In the genomic region with DNA sequence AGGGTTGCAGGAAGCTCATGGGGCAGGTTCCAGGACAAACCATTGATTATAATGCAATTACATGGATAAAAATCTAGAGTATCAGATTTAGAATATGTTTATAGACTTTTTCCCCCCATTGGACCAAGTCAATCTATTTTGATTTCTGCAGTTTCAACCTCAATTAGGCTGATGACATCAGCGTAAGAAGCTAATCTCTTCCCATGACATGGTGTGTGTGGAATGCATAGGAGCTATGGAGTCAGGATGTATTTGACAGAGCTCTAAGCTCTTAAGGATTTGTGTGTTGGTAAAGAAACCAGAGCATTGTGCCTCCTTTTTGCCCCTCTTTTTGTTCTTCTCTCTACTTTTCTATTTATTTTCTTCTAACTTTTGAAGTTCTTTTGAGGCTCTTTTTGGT, we compare ENCODE assay signal across 25 mouse cellular contexts.
DNase-seq lines count a peak whose midpoint lies in the region; ATAC-seq lines count a peak whose summit lies in the region.
"Had no signal": no experiment of that assay in that cellular context is flagged by ENCODE, and none has a peak within 500 bp of the region (broad histone marks: within the 10 kb centered on the region; RNA-seq: fewer than 3 reads in every experiment).

No protein-coding gene starts in this region.

- H3K9me3 ChIP-seq in embryonic facial prominence, embryonic 14.5 days (ENCODE audit: control insufficient read depth, low read length): peaks cover 10% of the 10 kb centered on the region
- H3K9me3 ChIP-seq in limb, embryonic 10.5 days (replicated peaks): no peaks in the 10 kb centered on the region
- H3K9me3 ChIP-seq in neural tube, embryonic 15.5 days (replicated peaks): no peaks in the 10 kb centered on the region; the same call in 1 of the 2 replicates
- H3K9me3 ChIP-seq: embryonic facial prominence, embryonic 12.5 days; embryonic facial prominence, embryonic 15.5 days; forebrain, embryonic 13.5 days; forebrain, embryonic 15.5 days; G1E had no signal

- peak; percentile 36 for DNase-seq in 3T3-L1 (ENCODE audit: low read depth, low spot score)
- peak; percentile 65 for DNase-seq in embryonic facial prominence, embryonic 14.5 days (ENCODE audit: low spot score)
- no peak for DNase-seq in limb, embryonic 10.5 days (ENCODE audit: low spot score)
- DNase-seq in frontal cortex, adult 2 months (ENCODE audit: extremely low spot score in 1 of 2, low spot score in 1 of 2): no peak
- DNase-seq: adrenal gland, adult 8-10 months; adrenal gland, postnatal 14 days; adrenal gland, postnatal 36 days; B cell, adult 2 months; cerebellum, adult 11-12 months; cerebellum, adult 2 months; cerebellum, adult 9-10 months; cerebellum, postnatal 10 days; cerebellum, postnatal 25 days; forebrain, postnatal 0 days had no signal

- H3K4me2 ChIP-seq in embryonic facial prominence, embryonic 14.5 days (ENCODE audit: low read depth, low read length): no peak overlapping the region
- no peak overlapping the region for H3K4me2 ChIP-seq in neural tube, embryonic 15.5 days
- H3K4me2 ChIP-seq: embryonic facial prominence, embryonic 12.5 days; embryonic facial prominence, embryonic 15.5 days; forebrain, embryonic 13.5 days; forebrain, embryonic 15.5 days had no signal

- WGBS in embryonic facial prominence, embryonic 14.5 days: 38% methylated on average over 1 of the region's 1 CpGs
- WGBS in limb, embryonic 10.5 days: 91% methylated on average over 1 of the region's 1 CpGs
- 94% methylated on average over 1 of the region's 1 CpGs for WGBS in neural tube, embryonic 15.5 days

- ATAC-seq in embryonic facial prominence, embryonic 14.5 days (ENCODE audit: low read depth): peak; percentile 77
- no peak for ATAC-seq in megakaryocyte-erythroid progenitor cell, adult 5-6 weeks (replicated peaks; ENCODE audit: low FRiP score, low TSS enrichment, poor library complexity, severe bottlenecking)
- no peak for ATAC-seq in neural tube, embryonic 15.5 days (ENCODE audit: low FRiP score)
- ATAC-seq: activated CD4-positive, CD25-positive, alpha-beta regulatory T cell, adult 4 months; CD4-positive, CD25-positive, alpha-beta regulatory T cell, adult 4 months; forebrain, embryonic 13.5 days; forebrain, embryonic 15.5 days; forebrain, postnatal 0 days; Patski had no signal

- no peaks in the 10 kb centered on the region for H3K4me1 ChIP-seq in embryonic facial prominence, embryonic 14.5 days (ENCODE audit: control insufficient read depth, insufficient read depth, low read length)
- H3K4me1 ChIP-seq in limb, embryonic 10.5 days: 0 out of 2 replicates have a peak, but pooled peaks cover 3% of the 10 kb centered on the region
- H3K4me1 ChIP-seq in neural tube, embryonic 15.5 days: no peaks in the 10 kb centered on the region
- H3K4me1 ChIP-seq: embryonic facial prominence, embryonic 12.5 days; embryonic facial prominence, embryonic 15.5 days; forebrain, embryonic 13.5 days; forebrain, embryonic 15.5 days had no signal

- H3K36me3 ChIP-seq in embryonic facial prominence, embryonic 14.5 days (ENCODE audit: control insufficient read depth, insufficient read depth, low read length): no peaks in the 10 kb centered on the region
- H3K36me3 ChIP-seq in limb, embryonic 10.5 days: no peaks in the 10 kb centered on the region
- no peaks in the 10 kb centered on the region for H3K36me3 ChIP-seq in neural tube, embryonic 15.5 days
- H3K36me3 ChIP-seq: embryonic facial prominence, embryonic 12.5 days; embryonic facial prominence, embryonic 15.5 days; forebrain, embryonic 15.5 days; G1E had no signal

- no peak overlapping the region; the same call in 1 of the 2 replicates for H3K27ac ChIP-seq in embryonic facial prominence, embryonic 14.5 days (replicated peaks; ENCODE audit: low read depth, low read length)
- H3K27ac ChIP-seq in limb, embryonic 10.5 days: 0 out of 2 replicates have a peak overlapping the region, but pooled peaks have one; percentile 17
- H3K27ac ChIP-seq in neural tube, embryonic 15.5 days (replicated peaks): no peak overlapping the region
- H3K27ac ChIP-seq: embryonic facial prominence, embryonic 12.5 days; embryonic facial prominence, embryonic 15.5 days; forebrain, embryonic 13.5 days; forebrain, embryonic 15.5 days had no signal

- no peak overlapping the region for H3K9ac ChIP-seq in embryonic facial prominence, embryonic 14.5 days (ENCODE audit: low read depth, low read length)
- no peak overlapping the region for H3K9ac ChIP-seq in neural tube, embryonic 15.5 days (replicated peaks)
- H3K9ac ChIP-seq: embryonic facial prominence, embryonic 12.5 days; embryonic facial prominence, embryonic 15.5 days; forebrain, embryonic 13.5 days; forebrain, embryonic 15.5 days; forebrain, postnatal 0 days had no signal

- no peak overlapping the region for H3K4me3 ChIP-seq in embryonic facial prominence, embryonic 14.5 days (ENCODE audit: low read depth, low read length)
- no peak overlapping the region for H3K4me3 ChIP-seq in limb, embryonic 10.5 days
- no peak overlapping the region for H3K4me3 ChIP-seq in neural tube, embryonic 15.5 days (replicated peaks)
- H3K4me3 ChIP-seq: embryonic facial prominence, embryonic 12.5 days; embryonic facial prominence, embryonic 15.5 days; forebrain, embryonic 13.5 days; forebrain, embryonic 15.5 days had no signal

- H3K27me3 ChIP-seq in embryonic facial prominence, embryonic 14.5 days (replicated peaks; ENCODE audit: control insufficient read depth, insufficient read depth, low read length): no peaks in the 10 kb centered on the region
- H3K27me3 ChIP-seq in limb, embryonic 10.5 days (ENCODE audit: low read depth, poor library complexity, severe bottlenecking): no peaks in the 10 kb centered on the region
- no peaks in the 10 kb centered on the region for H3K27me3 ChIP-seq in neural tube, embryonic 15.5 days (replicated peaks)
- H3K27me3 ChIP-seq: CH12.LX; embryonic facial prominence, embryonic 12.5 days; embryonic facial prominence, embryonic 15.5 days; forebrain, embryonic 13.5 days; forebrain, embryonic 15.5 days; Patski had no signal

Comparison
In these comparisons a context has a peak if more than half of its experiments do, and no peak if none do; other contexts are left out.
1. DNase-seq: peak in 3T3-L1 (single experiment) and embryonic facial prominence, embryonic 14.5 days (single experiment); none in limb, embryonic 10.5 days (single experiment) and frontal cortex, adult 2 months (0 of 2).